Mouse (Mus musculus) hindbrain, postnatal 0 days (tissue): ENCODE results near the gene Prkn. TPM values are rescaled to one million over a fixed set of nuclear protein-coding genes. Genes with fewer than 3 reads are reported as not detected.

Source experiments
- ATAC-seq: fragments of 200-750 bp; cut with Nextera tagmentation; 2 replicates; pipeline ENCODE4 v1.8.0; 2017; ENCODE audit warnings: mild to moderate bottlenecking, moderate TSS enrichment, moderate library complexity
- DNase-seq: peaks from one replicate; pipeline ENCODE4 v3.0.0-alpha.2; 2015; ENCODE audit warnings: low spot score
- H3K27ac ChIP-seq: fragments of 300-500 bp; sonication (generic); 2 replicates; pipeline ENCODE4 v1.5.1; 2014; ENCODE audit warnings: mild to moderate bottlenecking
- H3K27me3 ChIP-seq: fragments of 300-500 bp; sonication (generic); 2 replicates; pipeline ENCODE4 v1.6.1; 2014; ENCODE audit warnings: low read length, mixed read lengths; ENCODE audit not compliant: insufficient read depth
- H3K36me3 ChIP-seq: fragments of 300-500 bp; sonication (generic); 2 replicates; pipeline ENCODE4 v1.6.1; 2014; ENCODE audit warnings: low read length, mixed read lengths; ENCODE audit not compliant: insufficient read depth
- H3K4me1 ChIP-seq: fragments of 300-500 bp; sonication (generic); 2 replicates; pipeline ENCODE4 v1.6.1; 2014; ENCODE audit warnings: antibody characterized with exemption, low read length, mixed read lengths; ENCODE audit not compliant: insufficient read depth
- H3K4me2 ChIP-seq: fragments of 300-500 bp; sonication (generic); 2 replicates; pipeline ENCODE4 v1.6.1; 2014; ENCODE audit warnings: low read depth, mild to moderate bottlenecking, low read length, moderate library complexity, mixed read lengths
- H3K4me3 ChIP-seq: fragments of 300-500 bp; sonication (generic); 2 replicates; pipeline ENCODE4 v1.5.1; 2014; ENCODE audit warnings: low read length
- H3K9ac ChIP-seq: fragments of 300-500 bp; sonication (generic); replicated peaks from 2 replicates; pipeline ENCODE4 v1.6.1; 2014; ENCODE audit warnings: mild to moderate bottlenecking, low read length, moderate library complexity, mixed read lengths
- H3K9me3 ChIP-seq: fragments of 300-500 bp; sonication (generic); 2 replicates; pipeline ENCODE4 v1.6.1; 2016; ENCODE audit warnings: low read length, mixed read lengths
- CTCF ChIP-seq: IDR thresholded peaks from 2 replicates; pipeline ENCODE4 v1.5.1; 2016; ENCODE audit warnings: antibody characterized with exemption, control low read depth, low read depth
- WGBS: fragments of 180-500 bp; shearing (Covaris S2); extraction: QIAGEN DNeasy Blood & Tissue Kit; methylation state at CpG from one replicate; pipeline ENCODE4 v1.1.7; 2014; 5-methylcytosine and 5-hydroxymethylcytosine counted together
- polyA plus RNA-seq: library from polyadenylated mRNA; unstranded; fragments of >200 nt; fragmentation: Nextera tagmentation; extraction: Ambion mirVana; gene quantifications from 2 replicates; pipeline ENCODE4 v1.2.1, GENCODE M21; 2015
- total RNA-seq: library from RNA; depleted of rRNA; stranded (reverse); fragments of >200 nt; gene quantifications from 2 replicates; pipeline ENCODE4 v1.2.3, GENCODE M21; 2014

Gene Prkn
- total and polyA plus RNA-seq, 2 experiments from 2014 or later, result 9.3 to 10.7 TPM

- no peaks in the 10 kb centered on the region for H3K27me3 ChIP-seq
- no peak for DNase-seq
- no peak overlapping the region for H3K9ac ChIP-seq
- H3K4me3 ChIP-seq, result no peak overlapping the region
- H3K4me1 ChIP-seq, result 0 out of 2 replicates have a peak, but pooled peaks cover 2% of the 10 kb centered on the region
- H3K4me2 ChIP-seq, result no peak overlapping the region
- ATAC-seq, result no peak
- H3K27ac ChIP-seq, result no peak overlapping the region
- no peaks in the 10 kb centered on the region for H3K36me3 ChIP-seq
- H3K9me3 ChIP-seq, result no peaks in the 10 kb centered on the region
- no peak for TF ChIP-seq CTCF
- 60% methylated on average over 3 of the region's 3 CpGs for WGBS
These were observed 924.9 kb downstream of the Prkn start for GRCm38 (mm10) chr17:11765117-11765516.

GRCm38 (mm10) chr17:11765581-11765980 lies 925.4 kb downstream of the Prkn start:
- WGBS, result 47% methylated on average over 2 of the region's 2 CpGs
- Histone ChIP-seq H3K27me3 (no peaks in the 10 kb centered on the region), H3K9me3 (no peaks in the 10 kb centered on the region), H3K4me1 (0 out of 2 replicates have a peak, but pooled peaks cover 2% of the 10 kb centered on the region), H3K36me3 (no peaks in the 10 kb centered on the region), H3K9ac (no peak overlapping the region), H3K27ac (no peak overlapping the region), H3K4me2 (no peak overlapping the region), H3K4me3 (no peak overlapping the region)
- ATAC-seq, result no peak
- DNase-seq, result no peak
- no peak for TF ChIP-seq CTCF

DNA sequence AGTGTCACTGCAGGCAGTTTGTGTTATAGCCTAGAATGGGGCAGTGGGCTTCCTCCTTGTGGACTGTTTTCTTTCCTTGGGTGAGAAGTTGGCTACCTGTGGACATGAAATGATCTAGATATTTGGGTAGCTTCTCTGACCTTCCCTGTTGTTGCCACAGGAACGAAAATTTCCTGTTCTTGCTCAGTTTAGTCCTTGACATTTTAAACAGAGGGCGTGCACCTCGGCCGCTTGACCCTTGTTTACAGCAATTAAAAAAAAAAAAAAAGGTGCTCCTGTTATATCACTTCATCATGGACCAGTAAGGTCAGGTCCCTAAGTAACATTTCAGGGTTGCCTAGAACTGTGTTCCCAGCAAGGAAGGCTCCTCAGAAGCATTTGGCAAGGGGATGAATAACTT lies 927.1 kb downstream of the Prkn start:
- Histone ChIP-seq H3K27me3 (no peaks in the 10 kb centered on the region), H3K36me3 (no peaks in the 10 kb centered on the region), H3K9ac (no peak overlapping the region), H3K4me3 (no peak overlapping the region), H3K4me1 (0 out of 2 replicates have a peak, but pooled peaks cover 2% of the 10 kb centered on the region), H3K27ac (no peak overlapping the region), H3K9me3 (no peaks in the 10 kb centered on the region), H3K4me2 (no peak overlapping the region)
- ATAC-seq (no peak), DNase-seq (no peak)
- TF ChIP-seq CTCF, result no peak
- WGBS, result 96% methylated on average over 4 of the region's 4 CpGs

DNA sequence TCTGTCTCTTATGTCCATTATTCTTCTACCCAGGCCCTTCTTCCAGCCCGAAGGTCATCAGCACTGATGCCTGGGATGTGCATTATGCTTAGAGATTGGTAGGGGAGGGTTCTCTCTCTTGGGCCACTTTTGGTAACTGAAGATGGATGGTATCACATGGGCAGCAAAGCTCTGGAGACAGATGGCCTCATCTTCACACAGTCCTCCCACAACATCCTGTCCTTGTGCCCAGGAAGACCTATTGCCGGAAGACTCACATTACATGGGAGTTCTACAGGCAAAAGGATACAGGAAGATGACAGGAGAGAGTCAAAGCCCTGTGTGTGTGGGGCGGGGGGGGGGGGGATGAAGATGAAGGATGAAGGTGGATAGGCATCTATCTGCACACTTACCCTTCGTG lies 928.2 kb downstream of the Prkn start:
- DNase-seq (no peak), ATAC-seq (no peak)
- no peaks in the 10 kb centered on the region for H3K27me3 ChIP-seq
- no peak overlapping the region for H3K9ac ChIP-seq
- no peak overlapping the region for H3K4me3 ChIP-seq
- no peaks in the 10 kb centered on the region for H3K36me3 ChIP-seq
- H3K4me1 ChIP-seq, result 0 out of 2 replicates have a peak, but pooled peaks cover 2% of the 10 kb centered on the region
- TF ChIP-seq CTCF, result no peak
- H3K9me3 ChIP-seq, result no peaks in the 10 kb centered on the region
- 90% methylated on average over 3 of the region's 4 CpGs for WGBS
- H3K27ac ChIP-seq, result no peak overlapping the region
- no peak overlapping the region for H3K4me2 ChIP-seq

- Histone ChIP-seq H3K9me3 (no peaks in the 10 kb centered on the region), H3K9ac (no peak overlapping the region), H3K27me3 (no peaks in the 10 kb centered on the region), H3K4me3 (no peak overlapping the region), H3K27ac (no peak overlapping the region), H3K4me1 (0 out of 2 replicates have a peak, but pooled peaks cover 2% of the 10 kb centered on the region), H3K36me3 (no peaks in the 10 kb centered on the region), H3K4me2 (no peak overlapping the region)
- DNase-seq (no peak), ATAC-seq (no peak)
- 81% methylated on average over 1 of the region's 1 CpGs for WGBS
- no peak for TF ChIP-seq CTCF
These were observed 928.8 kb downstream of the Prkn start for GRCm38 (mm10) chr17:11768971-11769370.

DNA sequence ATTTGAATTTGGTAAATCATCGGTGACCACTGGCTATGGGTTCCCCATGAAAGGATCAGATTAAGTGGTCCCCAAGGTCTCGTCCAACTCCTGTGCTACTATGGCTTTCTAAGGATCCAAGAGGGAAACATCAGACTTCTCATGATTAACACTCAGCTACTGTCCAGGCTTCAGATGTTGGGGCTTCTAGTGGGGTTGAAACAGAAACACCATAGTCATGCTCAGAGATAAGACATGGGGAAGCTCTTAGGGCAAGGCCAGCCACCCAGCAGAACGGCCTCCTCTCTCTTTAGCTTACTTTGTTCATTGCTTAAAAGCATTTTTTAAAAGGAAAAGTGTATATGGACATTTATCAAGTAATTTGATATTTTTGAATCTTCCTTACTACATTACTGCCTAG lies 929.3 kb downstream of the Prkn start:
- no peak overlapping the region for H3K4me2 ChIP-seq
- no peak overlapping the region for H3K4me3 ChIP-seq
- no peaks in the 10 kb centered on the region for H3K9me3 ChIP-seq
- WGBS, result 79% methylated on average over 3 of the region's 3 CpGs
- no peak for ATAC-seq
- no peaks in the 10 kb centered on the region for H3K27me3 ChIP-seq
- H3K4me1 ChIP-seq, result 0 out of 2 replicates have a peak, but pooled peaks cover 2% of the 10 kb centered on the region
- TF ChIP-seq CTCF, result no peak
- H3K9ac ChIP-seq, result no peak overlapping the region
- no peaks in the 10 kb centered on the region for H3K36me3 ChIP-seq
- no peak overlapping the region for H3K27ac ChIP-seq
- no peak for DNase-seq

GRCm38 (mm10) chr17:11779547-11779946 lies 939.4 kb downstream of the Prkn start:
- ATAC-seq, result no peak
- WGBS, result 80% methylated on average over 10 of the region's 12 CpGs

More at GRCm38 (mm10) chr17:11779547-11779946, 939.4 kb downstream of the Prkn start:
- Histone ChIP-seq H3K9me3 (no peaks in the 10 kb centered on the region), H3K4me1 (no peaks in the 10 kb centered on the region), H3K4me2 (no peak overlapping the region), H3K27me3 (no peaks in the 10 kb centered on the region), H3K9ac (no peak overlapping the region), H3K4me3 (no peak overlapping the region), H3K36me3 (no peaks in the 10 kb centered on the region), H3K27ac (no peak overlapping the region)
- no peak for DNase-seq
- no peak for TF ChIP-seq CTCF
